Mouse (Mus musculus): Measurements from ENCODE around the gene Plekha7.

- TF ChIP-seq POLR2A (IDR thresholded peaks at IDR 0.05; ENCODE audit: insufficient read depth, low read depth, low read length) (no peak), CTCF (IDR thresholded peaks at IDR 0.05; ENCODE audit: insufficient read depth, low read depth, low read length) (no peak)
These were observed 7.0 kb downstream of the Plekha7 start for GRCm38 (mm10) chr7:116301144-116301543.

Data from olfactory bulb, adult 2 months (tissue).